Mouse (Mus musculus): Measurements from ENCODE around the gene Rab3a.

GRCm38 (mm10) chr8:70765838-70766570, 11.5 kb downstream of the Rab3a start:
- TF ChIP-seq FLI1 (IDR thresholded peaks at IDR 0.05; ENCODE audit: low read length) (no peak), GATA1 (IDR thresholded peaks at IDR 0.05; ENCODE audit: borderline replicate concordance, low read length) (no peak)
